Mouse (Mus musculus): Measurements from ENCODE around the gene Fgfr2.

DNA sequence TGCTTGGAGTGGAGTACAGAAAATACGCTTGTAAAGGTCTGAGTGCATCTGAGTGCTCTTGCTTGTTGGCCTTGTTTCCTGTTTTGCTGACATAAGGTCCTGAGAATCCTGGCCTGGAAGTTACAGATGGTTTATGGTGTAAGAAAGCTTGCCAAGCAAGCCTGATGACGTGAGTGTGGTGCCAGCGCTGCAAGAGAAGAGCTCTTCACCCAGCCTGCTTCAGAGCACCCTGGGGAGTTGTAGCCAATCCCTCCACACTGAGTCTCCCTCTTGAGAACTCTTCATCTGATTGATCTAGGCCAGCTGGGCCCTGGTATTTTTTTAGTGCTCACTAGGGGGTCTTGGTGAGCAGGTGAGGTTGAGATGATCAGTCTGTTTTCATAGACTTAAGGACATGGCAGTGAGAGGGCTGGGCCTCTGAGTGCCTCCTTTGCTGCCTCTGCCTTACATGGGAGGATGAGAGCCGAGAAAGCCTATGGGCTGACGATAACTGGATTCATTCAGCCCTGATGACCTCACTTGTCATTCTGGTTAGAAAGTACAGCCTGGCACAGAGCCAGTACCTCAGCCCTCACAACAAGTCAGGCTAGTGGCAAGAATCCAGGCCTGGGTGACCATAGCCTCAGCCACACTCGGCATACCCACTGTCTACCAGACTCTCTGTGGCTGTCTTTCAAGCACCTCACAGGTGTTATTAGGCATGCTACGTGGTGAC lies 228.2 kb downstream of the Fgfr2 start:
- TF ChIP-seq CTCF (IDR thresholded peaks at IDR 0.05; ENCODE audit: control insufficient read depth, insufficient read depth, insufficient replicate concordance, low read depth, low read length) (no peak), POLR2A (IDR thresholded peaks at IDR 0.05; ENCODE audit: control insufficient read depth, low read depth, low read length) (no peak)
